Mouse (Mus musculus): Measurements from ENCODE around the gene Syn2.

- TF ChIP-seq POLR2A (IDR thresholded peaks at IDR 0.05; ENCODE audit: borderline replicate concordance, control insufficient read depth, low read depth, low read length) (no peak), CTCF (IDR thresholded peaks at IDR 0.05; ENCODE audit: control insufficient read depth, insufficient read depth, low read length) (no peak)
Measured at GRCm38 (mm10) chr6:115286441-115286840, 151.7 kb downstream of the Syn2 start.

Data from bone marrow, adult 2 months (tissue).